Mouse (Mus musculus) forebrain, embryonic 12.5 days (tissue): ENCODE data around the gene Tnnc2. TPM values are rescaled to one million over a fixed set of nuclear protein-coding genes. Genes with fewer than 3 reads are reported as not detected.

Experiments used
- ATAC-seq: fragments of 200-750 bp; cut with Nextera tagmentation; 2 replicates; pipeline ENCODE4 v1.8.0; 2017; ENCODE audit warnings: moderate TSS enrichment; ENCODE audit not compliant: low FRiP score
- H3K27ac ChIP-seq: fragments of 300-500 bp; sonication (generic); 2 replicates; pipeline ENCODE4 v1.5.1; 2016; ENCODE audit warnings: mild to moderate bottlenecking
- H3K27me3 ChIP-seq: fragments of 300-500 bp; sonication (generic); 2 replicates; pipeline ENCODE4 v1.6.1; 2016; ENCODE audit warnings: mild to moderate bottlenecking
- H3K36me3 ChIP-seq: fragments of 300-500 bp; sonication (generic); replicated peaks from 2 replicates; pipeline ENCODE4 v1.6.1; 2016; ENCODE audit warnings: mild to moderate bottlenecking
- H3K4me1 ChIP-seq: fragments of 300-500 bp; sonication (generic); 2 replicates; pipeline ENCODE4 v1.6.1; 2016
- H3K4me2 ChIP-seq: fragments of 300-500 bp; sonication (generic); 2 replicates; pipeline ENCODE4 v1.6.1; 2016; ENCODE audit warnings: mild to moderate bottlenecking, moderate library complexity
- H3K4me3 ChIP-seq: fragments of 300-500 bp; sonication (generic); replicated peaks from 2 replicates; pipeline ENCODE4 v1.5.1; 2016; ENCODE audit warnings: mild to moderate bottlenecking
- H3K9ac ChIP-seq: fragments of 300-500 bp; sonication (generic); 2 replicates; pipeline ENCODE4 v1.6.1; 2016; ENCODE audit warnings: mild to moderate bottlenecking
- H3K9me3 ChIP-seq: fragments of 300-500 bp; sonication (generic); 2 replicates; pipeline ENCODE4 v1.6.1; 2016
- WGBS: fragments of 180-500 bp; shearing (Covaris S2); methylation state at CpG from one replicate; pipeline ENCODE4 v1.1.7; 2016; 5-methylcytosine and 5-hydroxymethylcytosine counted together
- polyA plus RNA-seq: library from polyadenylated mRNA; unstranded; fragments of >200 nt; fragmentation: Nextera tagmentation; extraction: Ambion mirVana; gene quantifications from 2 replicates; pipeline ENCODE4 v1.2.1, GENCODE M21; 2016

Tnnc2 gene
- polyA plus RNA-seq, 1 experiment from 2014 or later: 1.3 TPM

- no peak for ATAC-seq
- Histone ChIP-seq H3K4me2 (no peak overlapping the region), H3K27me3 (no peaks in the 10 kb centered on the region), H3K9ac (no peak overlapping the region), H3K36me3 (peaks cover 67% of the 10 kb centered on the region), H3K9me3 (no peaks in the 10 kb centered on the region), H3K4me1 (peaks cover 9% of the 10 kb centered on the region), H3K4me3 (no peak overlapping the region), H3K27ac (no peak overlapping the region)
- 88% methylated on average over 3 of the region's 3 CpGs for WGBS
These were observed 13.9 kb downstream of the Tnnc2 start for GRCm38 (mm10) chr2:164765841-164766240.

GRCm38 (mm10) chr2:164762593-164762992 is 17.2 kb downstream of the Tnnc2 start:
- 89% methylated on average over 7 of the region's 7 CpGs for WGBS
- H3K27me3 ChIP-seq: no peaks in the 10 kb centered on the region
- no peak overlapping the region for H3K27ac ChIP-seq
- H3K9ac ChIP-seq: no peak overlapping the region
- no peak overlapping the region for H3K4me3 ChIP-seq
- ATAC-seq: no peak
- H3K9me3 ChIP-seq: no peaks in the 10 kb centered on the region
- no peaks in the 10 kb centered on the region for H3K4me1 ChIP-seq
- H3K4me2 ChIP-seq: no peak overlapping the region
- peaks cover 90% of the 10 kb centered on the region for H3K36me3 ChIP-seq

GRCm38 (mm10) chr2:164761971-164762370 is 17.8 kb downstream of the Tnnc2 start:
- Histone ChIP-seq H3K27me3 (no peaks in the 10 kb centered on the region), H3K36me3 (peaks cover 90% of the 10 kb centered on the region), H3K9me3 (no peaks in the 10 kb centered on the region), H3K4me3 (no peak overlapping the region), H3K4me2 (no peak overlapping the region), H3K4me1 (no peaks in the 10 kb centered on the region), H3K27ac (no peak overlapping the region), H3K9ac (no peak overlapping the region)
- over 99% methylated on average over 4 of the region's 4 CpGs for WGBS
- no peak for ATAC-seq

GRCm38 (mm10) chr2:164761502-164761901 is 18.3 kb downstream of the Tnnc2 start:
- no peak for ATAC-seq
- Histone ChIP-seq H3K27ac (no peak overlapping the region), H3K36me3 (peaks cover 90% of the 10 kb centered on the region), H3K4me1 (no peaks in the 10 kb centered on the region), H3K27me3 (no peaks in the 10 kb centered on the region), H3K4me2 (no peak overlapping the region), H3K9ac (no peak overlapping the region), H3K9me3 (no peaks in the 10 kb centered on the region), H3K4me3 (no peak overlapping the region)
- 88% methylated on average over 2 of the region's 2 CpGs for WGBS

GRCm38 (mm10) chr2:164760059-164760833 is 19.5 kb downstream of the Tnnc2 start:
- H3K27me3 ChIP-seq: no peaks in the 10 kb centered on the region
- H3K4me1 ChIP-seq: no peaks in the 10 kb centered on the region
- H3K9ac ChIP-seq: no peak overlapping the region
- H3K4me3 ChIP-seq: no peak overlapping the region
- H3K27ac ChIP-seq: no peak overlapping the region
- 90% methylated on average over 4 of the region's 4 CpGs for WGBS
- peaks cover 91% of the 10 kb centered on the region for H3K36me3 ChIP-seq
- no peak for ATAC-seq
- H3K9me3 ChIP-seq: no peaks in the 10 kb centered on the region
- H3K4me2 ChIP-seq: no peak overlapping the region

- Histone ChIP-seq H3K27me3 (no peaks in the 10 kb centered on the region), H3K36me3 (peaks cover 98% of the 10 kb centered on the region), H3K9ac (no peak overlapping the region), H3K27ac (no peak overlapping the region), H3K9me3 (no peaks in the 10 kb centered on the region), H3K4me2 (no peak overlapping the region), H3K4me3 (no peak overlapping the region), H3K4me1 (no peaks in the 10 kb centered on the region)
- no peak for ATAC-seq
- WGBS: 73% methylated on average over 1 of the region's 1 CpGs
These were observed 21.1 kb downstream of the Tnnc2 start for GRCm38 (mm10) chr2:164758692-164759091.

GRCm38 (mm10) chr2:164757841-164758240 is 21.9 kb downstream of the Tnnc2 start:
- ATAC-seq: no peak
- no peaks in the 10 kb centered on the region for H3K4me1 ChIP-seq
- peaks cover 99% of the 10 kb centered on the region for H3K36me3 ChIP-seq
- no peak overlapping the region for H3K4me3 ChIP-seq
- H3K9ac ChIP-seq: no peak overlapping the region
- no peak overlapping the region for H3K27ac ChIP-seq
- H3K9me3 ChIP-seq: no peaks in the 10 kb centered on the region
- whole genome bisulfite sequencing: 93% methylated on average over 11 of the region's 11 CpGs
- H3K27me3 ChIP-seq: no peaks in the 10 kb centered on the region
- H3K4me2 ChIP-seq: no peak overlapping the region

GRCm38 (mm10) chr2:164754800-164755199 is 25.0 kb downstream of the Tnnc2 start:
- ATAC-seq: no peak
- 88% methylated on average over 2 of the region's 2 CpGs for WGBS
- Histone ChIP-seq H3K4me3 (no peak overlapping the region), H3K4me1 (no peaks in the 10 kb centered on the region), H3K36me3 (peaks cover 95% of the 10 kb centered on the region), H3K9ac (no peak overlapping the region), H3K4me2 (no peak overlapping the region), H3K27ac (no peak overlapping the region), H3K27me3 (no peaks in the 10 kb centered on the region), H3K9me3 (no peaks in the 10 kb centered on the region)

GRCm38 (mm10) chr2:164754105-164754504 is 25.7 kb downstream of the Tnnc2 start:
- Histone ChIP-seq H3K9me3 (no peaks in the 10 kb centered on the region), H3K27ac (no peak overlapping the region), H3K4me3 (no peak overlapping the region), H3K36me3 (peaks cover 91% of the 10 kb centered on the region), H3K4me1 (no peaks in the 10 kb centered on the region), H3K4me2 (no peak overlapping the region), H3K27me3 (no peaks in the 10 kb centered on the region), H3K9ac (no peak overlapping the region)
- no peak for ATAC-seq
- WGBS: 92% methylated on average over 11 of the region's 11 CpGs

GRCm38 (mm10) chr2:164752454-164752853 is 27.3 kb downstream of the Tnnc2 start:
- 87% methylated on average over 2 of the region's 2 CpGs for WGBS

GRCm38 (mm10) chr2:164748991-164749390 is 30.8 kb downstream of the Tnnc2 start:
- ATAC-seq: no peak
- no peak overlapping the region for H3K4me2 ChIP-seq
- peaks cover 3% of the 10 kb centered on the region; the same call in 1 of the 2 replicates for H3K27me3 ChIP-seq
- 91% methylated on average over 6 of the region's 6 CpGs for WGBS
- H3K27ac ChIP-seq: no peak overlapping the region
- H3K9ac ChIP-seq: no peak overlapping the region
- peaks cover 25% of the 10 kb centered on the region for H3K4me1 ChIP-seq
- peaks cover 58% of the 10 kb centered on the region for H3K36me3 ChIP-seq
- no peaks in the 10 kb centered on the region for H3K9me3 ChIP-seq
- no peak overlapping the region for H3K4me3 ChIP-seq

More at GRCm38 (mm10) chr2:164752454-164752853, 27.3 kb downstream of the Tnnc2 start:
- Histone ChIP-seq H3K4me1 (peaks cover 7% of the 10 kb centered on the region), H3K9ac (no peak overlapping the region), H3K9me3 (no peaks in the 10 kb centered on the region), H3K4me2 (no peak overlapping the region), H3K4me3 (no peak overlapping the region), H3K36me3 (peaks cover 91% of the 10 kb centered on the region), H3K27me3 (no peaks in the 10 kb centered on the region), H3K27ac (no peak overlapping the region)
- ATAC-seq: no peak

GRCm38 (mm10) chr2:164748191-164748590 is 31.6 kb downstream of the Tnnc2 start:
- ATAC-seq: no peak
- H3K4me3 ChIP-seq: no peak overlapping the region
- H3K9ac ChIP-seq: no peak overlapping the region
- H3K27ac ChIP-seq: no peak overlapping the region
- H3K27me3 ChIP-seq: peaks cover 4% of the 10 kb centered on the region; the same call in 1 of the 2 replicates
- H3K4me1 ChIP-seq: peaks cover 25% of the 10 kb centered on the region
- no peaks in the 10 kb centered on the region for H3K9me3 ChIP-seq
- WGBS: 92% methylated on average over 4 of the region's 4 CpGs
- H3K4me2 ChIP-seq: no peak overlapping the region
- peaks cover 50% of the 10 kb centered on the region for H3K36me3 ChIP-seq

- ATAC-seq: 0 out of 2 replicates have a peak, but pooled peaks have one; percentile 18
- Histone ChIP-seq H3K4me3 (peak overlapping the region; percentile 95), H3K9ac (peak overlapping the region; percentile 90), H3K36me3 (peaks cover 37% of the 10 kb centered on the region), H3K4me2 (peak overlapping the region; percentile 77), H3K27ac (no peak overlapping the region), H3K27me3 (peaks cover 4% of the 10 kb centered on the region; the same call in 1 of the 2 replicates), H3K4me1 (peaks cover 25% of the 10 kb centered on the region), H3K9me3 (no peaks in the 10 kb centered on the region)
- whole genome bisulfite sequencing: 62% methylated on average over 8 of the region's 8 CpGs
These were observed 33.1 kb downstream of the Tnnc2 start for GRCm38 (mm10) chr2:164746693-164747092.
